Mouse (Mus musculus): Measurements from ENCODE around the gene Fbxw4. TPM values are rescaled to one million over a fixed set of nuclear protein-coding genes. Genes with fewer than 3 reads are reported as not detected.

Gene Fbxw4
- polyA plus RNA-seq, 1 experiment from 2014 or later, result 2.2 TPM

DNA sequence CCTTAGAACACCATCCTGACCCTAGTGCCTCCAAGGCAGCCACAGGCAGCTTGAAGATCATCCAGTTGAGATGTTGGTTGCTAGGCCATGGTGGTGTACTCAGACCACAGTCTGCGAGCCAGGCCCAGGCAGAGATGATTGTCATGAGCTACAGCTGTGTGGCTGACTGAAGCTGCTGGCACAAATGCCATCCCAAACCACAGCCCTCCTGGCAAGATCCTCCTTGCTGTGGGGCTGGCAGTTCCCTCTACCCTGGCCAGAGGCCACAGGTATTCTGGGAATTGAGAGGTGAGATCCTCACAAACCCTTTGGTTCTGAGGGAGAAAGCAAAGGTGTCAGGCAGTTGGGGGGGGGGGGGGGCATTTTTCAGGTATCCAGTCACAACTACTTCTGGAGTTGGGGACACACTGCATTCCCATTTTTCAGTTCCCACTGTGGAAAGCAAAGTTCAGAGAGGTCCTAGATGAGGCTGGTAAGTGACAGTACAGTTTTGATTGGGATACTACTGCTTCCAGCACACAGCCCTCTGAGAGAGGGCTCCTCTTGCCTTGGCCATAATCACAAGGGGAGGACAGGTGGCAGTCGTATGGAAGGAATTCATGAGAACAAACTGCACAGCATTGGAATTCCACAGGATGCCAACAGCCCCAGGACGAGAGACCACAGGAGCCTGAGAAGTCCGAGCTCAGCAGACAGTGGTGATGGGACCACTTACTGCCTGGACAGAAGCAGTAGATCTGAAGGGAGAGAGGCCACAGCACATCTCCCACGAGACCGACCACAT is 72.4 kb downstream of the Fbxw4 start:
- Histone ChIP-seq H3K9ac (ENCODE audit: low read length) (no peak overlapping the region), H3K9me3 (ENCODE audit: control insufficient read depth, low read length) (no peaks in the 10 kb centered on the region), H3K4me1 (replicated peaks; ENCODE audit: control insufficient read depth, insufficient read depth) (no peaks in the 10 kb centered on the region), H3K4me3 (ENCODE audit: low read depth, low read length) (no peak overlapping the region), H3K27me3 (ENCODE audit: control insufficient read depth, insufficient read depth, low read length) (no peaks in the 10 kb centered on the region), H3K27ac (replicated peaks) (no peak overlapping the region), H3K36me3 (ENCODE audit: control insufficient read depth, insufficient read depth, low read length) (peaks cover 2% of the 10 kb centered on the region; the same call in 1 of the 2 replicates), H3K4me2 (replicated peaks; ENCODE audit: low read depth) (no peak overlapping the region)
- 88% methylated on average over 6 of the region's 6 CpGs for WGBS
- DNase-seq (ENCODE audit: low spot score), result no peak
- ATAC-seq (ENCODE audit: low FRiP score, low TSS enrichment), result no peak
- TF ChIP-seq CTCF (IDR thresholded peaks at IDR 0.05; ENCODE audit: low read depth), result no peak
- TF ChIP-seq EP300 (optimal IDR thresholded peaks at IDR 0.05), result no peak

DNA sequence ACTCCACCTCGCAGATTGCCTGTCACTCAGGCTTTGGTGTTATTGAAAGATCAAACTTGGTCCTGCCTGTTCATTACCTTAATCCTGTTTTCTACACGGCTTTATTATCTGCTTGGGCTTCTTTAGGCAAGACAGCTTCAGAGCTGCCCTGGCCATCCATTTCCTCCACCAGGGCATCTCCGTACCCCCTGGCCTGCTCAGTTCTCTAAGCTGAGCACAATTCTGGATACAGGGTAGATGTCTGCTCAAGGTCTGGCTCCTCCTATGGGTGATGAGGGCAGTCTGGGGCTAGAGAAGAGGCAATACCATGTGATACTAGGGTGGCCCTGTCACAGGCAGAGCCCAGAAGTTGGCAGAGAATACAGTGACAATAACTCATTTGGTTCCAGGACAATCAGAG is 73.3 kb downstream of the Fbxw4 start:
- Histone ChIP-seq H3K27ac (replicated peaks) (no peak overlapping the region), H3K9ac (ENCODE audit: low read length) (no peak overlapping the region), H3K27me3 (ENCODE audit: control insufficient read depth, insufficient read depth, low read length) (no peaks in the 10 kb centered on the region), H3K4me1 (replicated peaks; ENCODE audit: control insufficient read depth, insufficient read depth) (no peaks in the 10 kb centered on the region), H3K4me3 (ENCODE audit: low read depth, low read length) (no peak overlapping the region), H3K9me3 (ENCODE audit: control insufficient read depth, low read length) (no peaks in the 10 kb centered on the region), H3K36me3 (ENCODE audit: control insufficient read depth, insufficient read depth, low read length) (peaks cover 2% of the 10 kb centered on the region; the same call in 1 of the 2 replicates), H3K4me2 (replicated peaks; ENCODE audit: low read depth) (no peak overlapping the region)
- WGBS, result 74% methylated on average over 3 of the region's 3 CpGs
- no peak for TF ChIP-seq EP300 (optimal IDR thresholded peaks at IDR 0.05)
- no peak for TF ChIP-seq CTCF (IDR thresholded peaks at IDR 0.05; ENCODE audit: low read depth)
- DNase-seq (ENCODE audit: low spot score) (no peak), ATAC-seq (ENCODE audit: low FRiP score, low TSS enrichment) (no peak)

DNA sequence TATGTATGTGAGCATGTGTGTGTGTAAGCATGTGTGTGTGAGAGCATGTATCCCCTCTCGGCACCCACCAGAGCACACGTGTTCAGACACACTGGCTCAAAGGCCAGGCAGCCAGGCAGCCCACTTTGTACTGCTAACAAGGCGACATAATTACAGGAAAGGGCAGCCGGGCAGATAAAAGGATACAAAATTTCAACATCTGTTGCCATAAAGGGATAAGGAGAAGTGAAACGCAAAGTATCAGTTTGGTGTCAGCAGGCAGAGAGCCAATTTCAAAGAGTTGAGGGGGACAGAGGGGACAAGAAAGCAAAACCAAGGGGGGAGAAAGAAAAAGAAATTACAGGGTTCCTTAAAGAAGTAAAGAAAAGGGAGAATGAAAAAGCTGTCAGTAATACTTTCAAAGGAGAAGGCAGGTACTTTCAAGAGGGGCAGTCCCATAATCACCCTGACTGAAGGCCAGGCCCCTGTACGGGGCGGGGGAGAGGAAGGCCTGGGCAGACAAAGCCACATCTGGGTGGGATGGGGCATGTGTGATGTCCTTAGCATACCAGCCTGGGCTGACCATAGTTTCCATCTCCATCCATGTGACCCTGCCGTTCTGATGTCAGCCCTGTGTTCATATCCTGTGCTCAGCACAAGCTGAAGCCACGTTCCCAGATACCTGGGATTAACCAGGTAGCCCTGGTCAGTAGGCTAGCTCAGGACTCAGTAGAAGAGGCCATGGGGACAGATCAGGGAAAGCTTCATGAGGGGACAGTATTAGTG is 75.1 kb downstream of the Fbxw4 start:
- 69% methylated on average over 9 of the region's 9 CpGs for WGBS
- no peak overlapping the region for H3K9ac ChIP-seq (ENCODE audit: low read length)
- no peaks in the 10 kb centered on the region for H3K4me1 ChIP-seq (replicated peaks; ENCODE audit: control insufficient read depth, insufficient read depth)
- DNase-seq (ENCODE audit: low spot score) (no peak), ATAC-seq (ENCODE audit: low FRiP score, low TSS enrichment) (no peak)
- H3K27ac ChIP-seq (replicated peaks), result no peak overlapping the region
- peaks cover 2% of the 10 kb centered on the region; the same call in 1 of the 2 replicates for H3K36me3 ChIP-seq (ENCODE audit: control insufficient read depth, insufficient read depth, low read length)
- H3K4me3 ChIP-seq (ENCODE audit: low read depth, low read length), result no peak overlapping the region
- TF ChIP-seq CTCF (IDR thresholded peaks at IDR 0.05; ENCODE audit: low read depth), result no peak
- no peak for TF ChIP-seq EP300 (optimal IDR thresholded peaks at IDR 0.05)
- no peaks in the 10 kb centered on the region for H3K27me3 ChIP-seq (ENCODE audit: control insufficient read depth, insufficient read depth, low read length)
- H3K9me3 ChIP-seq (ENCODE audit: control insufficient read depth, low read length), result no peaks in the 10 kb centered on the region
- no peak overlapping the region for H3K4me2 ChIP-seq (replicated peaks; ENCODE audit: low read depth)

DNA sequence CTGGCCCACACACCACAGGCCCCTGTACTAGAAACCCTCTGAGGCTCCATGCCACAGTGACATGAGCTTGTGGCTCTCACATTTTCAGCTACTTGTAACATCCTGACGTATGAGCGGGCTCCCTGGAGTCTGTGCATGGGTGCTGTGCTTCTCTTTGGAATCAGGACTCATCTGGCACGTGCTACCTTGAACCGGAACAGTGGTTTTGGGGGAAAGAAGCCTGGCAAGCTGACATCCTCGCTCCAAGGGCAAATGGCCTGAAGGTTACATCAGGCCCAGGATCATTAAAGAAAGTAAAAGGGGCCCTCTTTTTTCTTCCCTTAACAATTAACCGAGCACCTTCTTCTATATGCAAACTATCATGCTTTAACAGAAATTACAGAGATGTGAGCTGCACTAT is 77.0 kb downstream of the Fbxw4 start:
- Histone ChIP-seq H3K4me3 (ENCODE audit: low read depth, low read length) (no peak overlapping the region), H3K36me3 (ENCODE audit: control insufficient read depth, insufficient read depth, low read length) (peaks cover 5% of the 10 kb centered on the region; the same call in 1 of the 2 replicates), H3K4me1 (replicated peaks; ENCODE audit: control insufficient read depth, insufficient read depth) (no peaks in the 10 kb centered on the region), H3K9ac (ENCODE audit: low read length) (no peak overlapping the region), H3K4me2 (replicated peaks; ENCODE audit: low read depth) (no peak overlapping the region), H3K27me3 (ENCODE audit: control insufficient read depth, insufficient read depth, low read length) (no peaks in the 10 kb centered on the region), H3K27ac (replicated peaks) (no peak overlapping the region), H3K9me3 (ENCODE audit: control insufficient read depth, low read length) (no peaks in the 10 kb centered on the region)
- TF ChIP-seq CTCF (IDR thresholded peaks at IDR 0.05; ENCODE audit: low read depth) (no peak), EP300 (optimal IDR thresholded peaks at IDR 0.05) (no peak)
- DNase-seq (ENCODE audit: low spot score) (no peak), ATAC-seq (ENCODE audit: low FRiP score, low TSS enrichment) (no peak)
- 90% methylated on average over 6 of the region's 6 CpGs for WGBS

DNA sequence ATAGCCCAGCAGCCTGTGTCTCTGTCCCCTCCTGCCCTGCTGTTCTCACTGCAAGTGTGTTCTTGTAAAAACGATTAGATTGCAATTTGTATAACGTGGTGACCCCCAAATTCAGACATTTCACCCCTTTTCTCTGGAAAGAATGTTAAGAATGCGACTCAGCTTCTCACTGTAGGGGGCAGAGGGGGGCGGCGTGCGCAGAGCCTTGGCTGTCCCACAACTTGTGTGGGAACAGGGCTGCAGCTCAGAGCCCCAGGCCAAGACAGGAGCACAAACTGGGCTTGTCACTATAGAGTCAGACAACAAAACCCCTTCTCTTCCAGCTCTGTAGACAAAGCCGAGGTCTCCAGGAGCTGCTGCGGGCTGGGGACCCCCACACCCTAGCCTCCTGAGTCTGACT is 78.0 kb downstream of the Fbxw4 start:
- H3K27me3 ChIP-seq (ENCODE audit: control insufficient read depth, insufficient read depth, low read length), result no peaks in the 10 kb centered on the region
- H3K27ac ChIP-seq (replicated peaks), result no peak overlapping the region
- H3K9ac ChIP-seq (ENCODE audit: low read length), result no peak overlapping the region
- peaks cover 10% of the 10 kb centered on the region; the same call in 1 of the 2 replicates for H3K36me3 ChIP-seq (ENCODE audit: control insufficient read depth, insufficient read depth, low read length)
- no peaks in the 10 kb centered on the region for H3K9me3 ChIP-seq (ENCODE audit: control insufficient read depth, low read length)
- H3K4me3 ChIP-seq (ENCODE audit: low read depth, low read length), result no peak overlapping the region
- H3K4me1 ChIP-seq (replicated peaks; ENCODE audit: control insufficient read depth, insufficient read depth), result no peaks in the 10 kb centered on the region
- 45% methylated on average over 8 of the region's 8 CpGs for WGBS
- ATAC-seq (ENCODE audit: low FRiP score, low TSS enrichment) (no peak), DNase-seq (ENCODE audit: low spot score) (no peak)
- no peak for TF ChIP-seq EP300 (optimal IDR thresholded peaks at IDR 0.05)
- no peak overlapping the region for H3K4me2 ChIP-seq (replicated peaks; ENCODE audit: low read depth)

DNA sequence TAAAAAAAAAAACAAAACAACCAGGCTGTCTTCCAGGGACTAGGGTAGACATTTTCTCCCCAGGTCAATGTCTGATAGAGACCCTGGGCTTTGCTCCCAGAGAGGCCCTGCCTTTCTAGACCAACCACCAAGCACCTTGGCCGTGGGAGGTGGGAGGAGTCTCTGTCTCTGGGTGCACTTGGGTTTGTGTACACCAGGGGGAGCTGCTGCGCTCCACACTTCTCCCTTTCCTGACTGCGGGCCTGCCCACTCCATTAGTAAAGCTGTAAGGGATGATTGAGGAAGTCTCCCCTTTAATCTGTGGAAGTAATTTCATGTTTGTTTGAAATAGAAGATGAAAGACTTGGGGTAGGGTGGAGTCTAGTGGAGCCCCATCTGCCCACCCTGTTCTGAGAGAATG is 78.9 kb downstream of the Fbxw4 start:
- ATAC-seq (ENCODE audit: low FRiP score, low TSS enrichment) (peak; percentile 54; the same call in 1 of the 2 replicates), DNase-seq (ENCODE audit: low spot score) (peak; percentile 78)
- WGBS, result 47% methylated on average over 3 of the region's 3 CpGs

More for the DNA sequence above, 78.9 kb downstream of the Fbxw4 start:
- Histone ChIP-seq H3K4me3 (ENCODE audit: low read depth, low read length) (no peak overlapping the region), H3K4me2 (replicated peaks; ENCODE audit: low read depth) (no peak overlapping the region), H3K4me1 (replicated peaks; ENCODE audit: control insufficient read depth, insufficient read depth) (no peaks in the 10 kb centered on the region), H3K27me3 (ENCODE audit: control insufficient read depth, insufficient read depth, low read length) (no peaks in the 10 kb centered on the region), H3K36me3 (ENCODE audit: control insufficient read depth, insufficient read depth, low read length) (peaks cover 14% of the 10 kb centered on the region; the same call in 1 of the 2 replicates), H3K27ac (replicated peaks) (no peak overlapping the region), H3K9me3 (ENCODE audit: control insufficient read depth, low read length) (no peaks in the 10 kb centered on the region), H3K9ac (ENCODE audit: low read length) (no peak overlapping the region)
- no peak for TF ChIP-seq EP300 (optimal IDR thresholded peaks at IDR 0.05)
- TF ChIP-seq CTCF (IDR thresholded peaks at IDR 0.05; ENCODE audit: low read depth), result peak; percentile 80

Data from stomach, postnatal 0 days (tissue).